Mouse (Mus musculus) heart, adult 9 months (tissue): ENCODE data around the gene Ccdc180.

Experiments
- DNase-seq, 2 experiments: peaks; one replicate each; pipeline ENCODE4 v3.0.0; 2022; ENCODE audit warnings: low spot score in 2 of 2

Ccdc180 gene

GRCm38 (mm10) chr4:45971806-45972447 is 81.8 kb downstream of the Ccdc180 start:
- DNase-seq = peak; percentile 98

GRCm38 (mm10) chr4:45972448-45972854 is 82.3 kb downstream of the Ccdc180 start:
- no peak for DNase-seq

DNA sequence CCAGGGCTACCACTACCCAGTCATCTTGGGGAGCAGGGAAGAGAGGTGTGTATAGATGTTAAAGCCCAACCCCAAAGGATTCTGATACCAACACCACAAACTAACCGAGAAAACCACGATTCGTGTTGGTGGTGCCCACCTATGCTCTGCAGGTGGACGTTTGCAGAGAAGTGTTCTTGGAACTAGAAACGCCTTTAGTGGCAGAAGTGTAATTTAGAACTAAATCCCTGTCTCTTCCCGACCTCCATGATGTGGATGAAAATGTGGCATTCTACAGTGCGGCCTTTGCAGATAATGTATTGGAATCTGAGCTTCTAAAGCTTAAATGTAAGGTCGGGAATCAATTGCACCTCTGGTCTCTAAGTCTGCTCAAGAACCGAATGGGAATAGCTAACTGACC is 82.8 kb downstream of the Ccdc180 start:
- DNase-seq = no peak

DNA sequence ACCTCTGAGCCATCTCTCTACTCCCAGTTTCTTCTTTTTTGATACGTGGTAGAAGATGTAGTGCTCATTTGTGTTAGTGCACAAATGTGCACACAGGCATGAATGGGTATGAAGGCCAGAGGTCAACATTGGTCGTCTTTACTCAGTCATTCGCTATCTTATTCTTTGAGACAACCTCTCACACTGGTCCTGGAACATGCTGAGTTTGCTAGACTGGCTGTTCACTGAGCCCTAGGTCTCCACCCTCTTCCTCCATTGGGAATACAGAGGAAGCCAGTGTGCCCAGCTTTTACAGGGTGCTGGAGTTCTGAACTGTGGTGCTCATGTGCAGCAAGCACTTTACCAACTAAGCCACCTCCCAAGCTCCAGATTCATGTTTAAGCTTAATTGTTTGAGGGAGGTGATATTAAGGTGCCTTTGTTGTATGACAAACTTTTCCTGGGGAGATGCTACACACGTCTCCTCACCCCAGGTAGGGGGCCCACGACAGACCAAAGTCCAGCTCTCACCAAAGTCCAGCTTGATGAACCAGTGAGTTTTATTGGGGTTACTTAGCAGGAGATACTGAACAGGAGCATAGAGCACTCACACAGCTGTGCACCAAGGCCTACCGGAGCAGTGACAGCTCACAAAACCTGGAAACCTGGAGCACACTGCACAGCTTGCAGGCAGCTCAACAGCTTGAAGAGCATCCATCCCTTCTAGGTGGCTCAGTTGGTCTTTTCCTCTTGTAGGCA is 87.0 kb downstream of the Ccdc180 start:
- no peak for DNase-seq

GRCm38 (mm10) chr4:45979916-45980315 is 89.8 kb downstream of the Ccdc180 start:
- no peak for DNase-seq

GRCm38 (mm10) chr4:45981054-45981453 is 91.0 kb downstream of the Ccdc180 start:
- DNase-seq = no peak

DNA sequence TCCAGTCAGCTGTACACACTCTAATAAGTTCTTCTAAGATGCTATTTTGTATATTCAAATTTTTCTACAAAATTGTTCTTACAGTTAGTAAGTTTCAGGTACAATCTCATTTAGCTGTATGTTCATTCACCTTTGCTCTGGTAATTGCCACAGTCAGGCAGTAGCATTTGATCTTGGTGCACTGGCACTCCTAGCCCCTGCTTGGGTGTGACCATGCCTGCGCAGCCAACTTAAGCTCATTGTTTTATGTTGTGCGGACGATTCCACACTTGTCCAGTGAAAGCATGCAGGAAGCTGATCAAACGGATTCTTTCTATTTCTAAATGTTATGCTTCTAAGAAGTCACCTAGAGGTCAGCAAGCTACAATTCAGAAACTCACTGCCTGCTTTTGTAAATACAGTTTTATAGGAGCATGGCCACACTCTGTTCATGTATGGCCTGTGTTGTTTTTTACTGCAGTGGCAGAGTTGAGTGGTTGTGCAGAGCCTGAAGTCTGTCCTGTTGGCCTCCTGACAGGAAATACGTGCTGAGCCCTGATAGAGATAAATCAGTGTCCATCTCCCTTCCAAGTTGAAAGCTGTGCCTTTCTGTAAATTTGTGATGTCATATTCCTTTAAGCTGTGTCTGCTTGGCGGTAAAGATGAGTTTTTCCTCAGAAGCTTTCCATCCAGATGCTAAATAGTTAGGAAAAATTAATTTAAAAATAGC is 100.5 kb downstream of the Ccdc180 start:
- DNase-seq = no peak

GRCm38 (mm10) chr4:45998536-45998935 is 108.4 kb downstream of the Ccdc180 start:
- DNase-seq = no peak
